Mouse (Mus musculus): ENCODE results near the gene Vmn1r55.
"Not testable (repeated sequence)": the region's sequence is repeated elsewhere in the genome, so short reads cannot be mapped to it uniquely, and the experiment has no call there.

The Vmn1r55 gene

GRCm38 (mm10) chr7:5081241-5081640 lies 68.2 kb downstream of the Vmn1r55 start:
- DNase-seq (ENCODE audit: low spot score) = no peak

DNA sequence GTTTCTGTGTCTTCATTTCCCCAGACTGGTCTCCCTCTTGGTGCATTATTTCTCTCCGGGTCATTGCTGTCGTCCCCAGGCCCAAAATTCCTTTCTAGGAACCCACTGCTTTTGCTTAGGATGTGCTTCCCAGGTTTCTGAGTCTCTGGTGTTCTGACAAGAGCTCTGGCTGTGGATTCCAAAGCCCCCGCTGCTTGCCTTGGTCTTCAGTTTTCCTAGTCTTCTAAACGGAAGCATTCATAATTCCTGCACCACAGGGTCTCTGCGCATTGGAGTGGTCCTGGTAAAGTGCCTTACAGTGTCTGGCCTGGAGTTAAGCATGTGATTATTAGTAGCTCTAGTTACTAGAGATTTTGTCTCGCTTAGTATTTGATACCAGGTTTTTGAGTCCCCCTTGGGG lies 68.7 kb downstream of the Vmn1r55 start:
- no peak for DNase-seq (ENCODE audit: low spot score)

GRCm38 (mm10) chr7:5080010-5080751 lies 69.3 kb downstream of the Vmn1r55 start, which contains the start of gene Epn1:
Epn1 (plus strand) TSS chr7:5080235.
- DNase-seq (ENCODE audit: low spot score) = peak; percentile 95

GRCm38 (mm10) chr7:5079365-5080009 lies 70.0 kb downstream of the Vmn1r55 start:
- DNase-seq (ENCODE audit: low spot score) = not testable (repeated sequence)
